Mouse (Mus musculus) G1E (cell line): Measurements from ENCODE around the gene Prss32. TPM values are rescaled to one million over a fixed set of nuclear protein-coding genes. Genes with fewer than 3 reads are reported as not detected.
A peak's percentile ranks its signal among the peaks of the same experiment; 100 is the strongest.

Source experiments
- ATAC-seq: 2 replicates; pipeline ENCODE4 v1.8.0; 2016; ENCODE audit warnings: mild to moderate bottlenecking; ENCODE audit not compliant: insufficient number of reproducible peaks, poor library complexity, low FRiP score, severe bottlenecking; ENCODE audit errors: extremely low read depth
- DNase-seq: peaks from one replicate; pipeline ENCODE4 v3.0.0; 2012; ENCODE audit warnings: low spot score
- H3K27me3 ChIP-seq: 2 replicates; pipeline ENCODE4 v1.6.1; 2012; ENCODE audit warnings: mild to moderate bottlenecking, low read length, inconsistent platforms; ENCODE audit not compliant: insufficient read depth
- H3K36me3 ChIP-seq: replicated peaks from 2 replicates; pipeline ENCODE3; 2012; ENCODE audit warnings: mild to moderate bottlenecking, inconsistent platforms
- H3K4me1 ChIP-seq: 2 replicates; pipeline ENCODE4 v1.6.1; 2012; ENCODE audit warnings: low read depth, low read length, inconsistent platforms, mixed read lengths; ENCODE audit not compliant: insufficient read depth
- H3K4me3 ChIP-seq: 2 replicates; pipeline ENCODE4 v1.5.1; 2012; ENCODE audit warnings: low read depth, mild to moderate bottlenecking, inconsistent platforms, low read length, moderate library complexity, mixed read lengths
- H3K9me3 ChIP-seq: replicated peaks from 2 replicates; pipeline ENCODE4 v1.6.1; 2012; ENCODE audit warnings: inconsistent platforms
- CTCF ChIP-seq: IDR thresholded peaks from 2 replicates; pipeline ENCODE4 v1.5.1; 2012; ENCODE audit warnings: low read depth, low read length, inconsistent platforms, mixed read lengths
- GATA1 ChIP-seq: IDR thresholded peaks from 2 replicates; pipeline ENCODE4 v1.6.1; 2012; ENCODE audit warnings: borderline replicate concordance, low read length, inconsistent platforms, mixed read lengths
- GATA2 ChIP-seq: IDR thresholded peaks from 2 replicates; pipeline ENCODE4 v1.6.1; 2012; ENCODE audit warnings: low read depth, low read length, inconsistent platforms, borderline replicate concordance
- POLR2AphosphoS5 ChIP-seq: IDR thresholded peaks from 2 replicates; pipeline ENCODE4 v1.6.1; 2012; ENCODE audit warnings: low read depth, low read length, inconsistent platforms; ENCODE audit not compliant: insufficient replicate concordance
- TAL1 ChIP-seq: conservative IDR thresholded peaks from 2 replicates; pipeline ENCODE4 v1.6.1; 2012; ENCODE audit warnings: low read depth, low read length, inconsistent platforms, mixed read lengths
- polyA plus RNA-seq: library from polyadenylated mRNA; stranded (reverse); fragments of >175 nt; gene quantifications from 2 replicates; pipeline ENCODE4 v1.2.3, GENCODE M21; 2012
- total RNA-seq, 2 experiments: library from RNA; stranded (forward) in 1 of 2; stranded (reverse) in 1 of 2; fragments of 200-1000 nt in 1 of 2; fragments of >200 nt in 1 of 2; fragmentation: Nextera tagmentation in 1 of 2; gene quantifications; 2 replicates each; pipeline ENCODE4 v1.2.3; 2014 to 2017

The Prss32 gene
- total and polyA plus RNA-seq, 3 experiments: 0.05 TPM; not detected in 2

GRCm38 (mm10) chr17:23829064-23829619 is 14.5 kb upstream of the Prss32 start, which contains the start of gene Elob:
Elob (minus strand) TSS chr17:23829136.
- peak; percentile 88 for DNase-seq
- peaks cover 34% of the 10 kb centered on the region for H3K36me3 ChIP-seq
- H3K4me1 ChIP-seq: peaks cover 42% of the 10 kb centered on the region
- peak; percentile 81 for ATAC-seq
- peak within 1 kb of the TSS; percentile 88 for H3K4me3 ChIP-seq
- no peaks in the 10 kb centered on the region for H3K9me3 ChIP-seq
- peaks cover 12% of the 10 kb centered on the region for H3K27me3 ChIP-seq
- no peak for TF ChIP-seq TAL1
- TF ChIP-seq GATA1: no peak
- no peak for TF ChIP-seq POLR2AphosphoS5
- TF ChIP-seq CTCF: no peak
- TF ChIP-seq GATA2: no peak

GRCm38 (mm10) chr17:23831201-23831600 is 12.5 kb upstream of the Prss32 start:
- DNase-seq: no peak
- no peak for ATAC-seq

GRCm38 (mm10) chr17:23836006-23836575 is 7.6 kb upstream of the Prss32 start, which contains the start of gene Prss33:
Prss33 (minus strand) TSS chr17:23836056.
- DNase-seq (no peak), ATAC-seq (no peak)
- Histone ChIP-seq H3K9me3 (no peaks in the 10 kb centered on the region), H3K4me1 (peaks cover 8% of the 10 kb centered on the region), H3K4me3 (no peak within 1 kb of the TSS), H3K36me3 (no peaks in the 10 kb centered on the region), H3K27me3 (peaks cover 51% of the 10 kb centered on the region)
- no peak for TF ChIP-seq GATA2
- no peak for TF ChIP-seq POLR2AphosphoS5
- no peak for TF ChIP-seq CTCF
- no peak for TF ChIP-seq GATA1
- no peak for TF ChIP-seq TAL1

More at GRCm38 (mm10) chr17:23831201-23831600, 12.5 kb upstream of the Prss32 start:
- Histone ChIP-seq H3K9me3 (no peaks in the 10 kb centered on the region), H3K4me1 (peaks cover 31% of the 10 kb centered on the region), H3K4me3 (no peak overlapping the region), H3K27me3 (peaks cover 32% of the 10 kb centered on the region), H3K36me3 (peaks cover 14% of the 10 kb centered on the region)
- TF ChIP-seq POLR2AphosphoS5: no peak
- no peak for TF ChIP-seq GATA2
- TF ChIP-seq CTCF: no peak
- TF ChIP-seq GATA1: no peak
- no peak for TF ChIP-seq TAL1

GRCm38 (mm10) chr17:23841145-23841544 is 2.5 kb upstream of the Prss32 start:
- ATAC-seq (no peak), DNase-seq (no peak)
- Histone ChIP-seq H3K9me3 (no peaks in the 10 kb centered on the region), H3K4me1 (peaks cover 2% of the 10 kb centered on the region; the same call in 1 of the 2 replicates), H3K4me3 (no peak overlapping the region), H3K27me3 (peaks cover 28% of the 10 kb centered on the region), H3K36me3 (no peaks in the 10 kb centered on the region)
- TF ChIP-seq TAL1 (no peak), CTCF (peak; percentile 82)

- DNase-seq: no peak
These were observed 379 bp upstream of the Prss32 start for GRCm38 (mm10) chr17:23843141-23843811.

GRCm38 (mm10) chr17:23850028-23850427 is 6.4 kb downstream of the Prss32 start:
- no peaks in the 10 kb centered on the region for H3K9me3 ChIP-seq
- peaks cover 7% of the 10 kb centered on the region for H3K4me1 ChIP-seq
- TF ChIP-seq CTCF (no peak), GATA2 (no peak), TAL1 (no peak), POLR2AphosphoS5 (no peak)
- H3K36me3 ChIP-seq: no peaks in the 10 kb centered on the region
- H3K4me3 ChIP-seq: no peak overlapping the region
- DNase-seq (no peak), ATAC-seq (no peak)
- peaks cover 8% of the 10 kb centered on the region for H3K27me3 ChIP-seq

More at GRCm38 (mm10) chr17:23843141-23843811, 379 bp upstream of the Prss32 start:
- Histone ChIP-seq H3K4me1 (no peaks in the 10 kb centered on the region), H3K9me3 (no peaks in the 10 kb centered on the region), H3K27me3 (peaks cover 13% of the 10 kb centered on the region), H3K36me3 (no peaks in the 10 kb centered on the region), H3K4me3 (no peak overlapping the region)
- ATAC-seq: no peak
- no peak for TF ChIP-seq POLR2AphosphoS5
- no peak for TF ChIP-seq TAL1
- TF ChIP-seq GATA1: no peak
- TF ChIP-seq GATA2: no peak
- no peak for TF ChIP-seq CTCF
